ENCODE assay signal across 18 mouse cellular contexts in the genomic region with DNA sequence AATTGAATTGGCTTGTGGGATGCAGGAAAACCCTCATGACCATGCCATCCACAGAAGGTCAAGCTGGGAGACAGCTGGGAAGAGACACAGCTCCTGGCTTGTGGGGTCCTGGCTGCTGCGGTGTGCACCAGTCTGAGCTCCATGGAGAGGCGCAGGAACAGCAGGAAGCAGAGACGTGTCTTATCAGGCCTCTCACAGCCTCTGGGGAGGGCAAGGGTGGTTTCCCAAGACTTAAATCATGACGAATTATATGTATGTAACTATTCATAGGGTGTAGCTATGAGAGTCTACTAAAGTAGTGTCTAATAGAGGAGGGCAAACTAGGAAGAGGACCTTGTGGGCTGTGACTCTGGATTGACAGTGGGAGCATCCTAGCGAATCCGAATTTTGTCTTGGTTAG. TPM values are rescaled to one million over a fixed set of nuclear protein-coding genes. Genes with fewer than 3 reads are reported as not detected.
DNase-seq lines count a peak whose midpoint lies in the region; ATAC-seq and TF ChIP-seq lines count a peak whose summit lies in the region.
"Had no signal": no experiment of that assay in that cellular context is flagged by ENCODE, and none has a peak within 500 bp of the region (broad histone marks: within the 10 kb centered on the region; RNA-seq: fewer than 3 reads in every experiment).

No protein-coding gene starts in this region.

- no peak for TF ChIP-seq CTCF in lung, embryonic 14.5 days (IDR thresholded peaks at IDR 0.05; ENCODE audit: low read depth)
- no peak for TF ChIP-seq CTCF in lung, postnatal 0 days (IDR thresholded peaks at IDR 0.05)

- H3K4me3 ChIP-seq in lung, embryonic 14.5 days (ENCODE audit: low read depth, low read length): no peak overlapping the region
- no peak overlapping the region for H3K4me3 ChIP-seq in lung, postnatal 0 days (ENCODE audit: low read depth, low read length)
- H3K4me3 ChIP-seq: kidney, embryonic 15.5 days; midbrain, embryonic 12.5 days had no signal

- H3K4me2 ChIP-seq in lung, embryonic 14.5 days: peak overlapping the region; percentile 74; the same call in 1 of the 2 replicates
- H3K4me2 ChIP-seq in lung, postnatal 0 days (replicated peaks; ENCODE audit: low read depth, low read length): no peak overlapping the region; the same call in 1 of the 2 replicates
- H3K4me2 ChIP-seq: kidney, embryonic 15.5 days; midbrain, embryonic 12.5 days had no signal

- H3K27me3 ChIP-seq in lung, embryonic 14.5 days (ENCODE audit: insufficient read depth, low read length): no peaks in the 10 kb centered on the region
- no peaks in the 10 kb centered on the region for H3K27me3 ChIP-seq in lung, postnatal 0 days (replicated peaks; ENCODE audit: insufficient read depth, low read length)
- H3K27me3 ChIP-seq: kidney, embryonic 15.5 days; midbrain, embryonic 12.5 days; Patski had no signal

- H3K4me1 ChIP-seq in lung, embryonic 14.5 days (ENCODE audit: insufficient read depth): no peaks in the 10 kb centered on the region; the same call in none of the 2 replicates
- H3K4me1 ChIP-seq in lung, postnatal 0 days (ENCODE audit: insufficient read depth, low read depth, low read length): peaks cover 11% of the 10 kb centered on the region

- H3K9ac ChIP-seq in lung, embryonic 14.5 days: no peak overlapping the region
- H3K9ac ChIP-seq in lung, postnatal 0 days (replicated peaks; ENCODE audit: low read depth): no peak overlapping the region
- H3K9ac ChIP-seq: kidney, embryonic 15.5 days; midbrain, embryonic 12.5 days had no signal

- H3K36me3 ChIP-seq in lung, embryonic 14.5 days (ENCODE audit: insufficient read depth): peaks cover 25% of the 10 kb centered on the region; the same call in 1 of the 2 replicates
- no peaks in the 10 kb centered on the region for H3K36me3 ChIP-seq in lung, postnatal 0 days (ENCODE audit: insufficient read depth, low read length)

- no peak for TF ChIP-seq EP300 in lung, postnatal 0 days (IDR thresholded peaks at IDR 0.05)

- DNase-seq in heart, adult 11 months: peak; percentile 52
- DNase-seq in heart, adult 9 months (ENCODE audit: low spot score in 2 of 2): no peak
- no peak for DNase-seq in lung, embryonic 14.5 days
- DNase-seq in lung, postnatal 0 days (ENCODE audit: low spot score): no peak
- peak; percentile 49 for DNase-seq in liver
- no peak for DNase-seq in adipocyte (ENCODE audit: low spot score)
- DNase-seq: adrenal gland, postnatal 36 days; cerebellum, postnatal 10 days; right cerebral cortex, postnatal 4 days; thymus, adult 2 months had no signal

- no peak overlapping the region for H3K27ac ChIP-seq in lung, embryonic 14.5 days (ENCODE audit: low read depth)
- no peak overlapping the region for H3K27ac ChIP-seq in lung, postnatal 0 days (ENCODE audit: low read length)
- H3K27ac ChIP-seq: kidney, embryonic 15.5 days; midbrain, embryonic 12.5 days had no signal

- WGBS in lung, embryonic 14.5 days: 60% methylated on average over 6 of the region's 6 CpGs
- WGBS in lung, postnatal 0 days: 51% methylated on average over 6 of the region's 6 CpGs

- H3K9me3 ChIP-seq in lung, embryonic 14.5 days (ENCODE audit: low read depth, low read length): no peaks in the 10 kb centered on the region
- no peaks in the 10 kb centered on the region for H3K9me3 ChIP-seq in lung, postnatal 0 days (ENCODE audit: low read length)
- H3K9me3 ChIP-seq: kidney, embryonic 15.5 days; midbrain, embryonic 12.5 days had no signal

- no peak for ATAC-seq in lung, embryonic 14.5 days (ENCODE audit: insufficient read depth)
- ATAC-seq in lung, postnatal 0 days: no peak
- peak; percentile 16 for ATAC-seq in megakaryocyte progenitor cell, adult 5-6 weeks (replicated peaks; ENCODE audit: poor library complexity)
- ATAC-seq in erythroid progenitor cell, adult 5-6 weeks (replicated peaks; ENCODE audit: low FRiP score, poor library complexity, severe bottlenecking): no peak
- ATAC-seq: activated CD4-positive, CD25-positive, alpha-beta regulatory T cell, adult 4 months; forebrain, embryonic 16.5 days; intestine, embryonic 16.5 days; Patski had no signal

RNA-seq across cellular contexts. Expression of a gene that starts 2.6 kb away (rescaled TPM):
- 34.1 and 34.6 TPM in 2 replicates for polyA plus RNA-seq in lung, embryonic 14.5 days (2014; fragmentation: Nextera tagmentation; extraction: Ambion mirVana)
- polyA plus RNA-seq in lung, postnatal 0 days (2015; fragmentation: Nextera tagmentation; extraction: Ambion mirVana): 20.1 and 22.6 TPM in 2 replicates
- total RNA-seq in megakaryocyte progenitor cell, adult 5-6 weeks (2015): 10.0 and 10.4 TPM in 2 replicates
- 12.7 and 13.3 TPM in 2 replicates for total RNA-seq in megakaryocyte progenitor cell, adult 5-6 weeks (2017)
- total RNA-seq in erythroid progenitor cell, adult 5-6 weeks (2015; ENCODE audit: low replicate concordance): 1.1 and 2.9 TPM in 2 replicates
- 1.8 and 2.3 TPM in 2 replicates for total RNA-seq in erythroid progenitor cell, adult 5-6 weeks (2017; ENCODE audit: low replicate concordance)

Comparison
In these comparisons a context has a peak if more than half of its experiments do, and no peak if none do; other contexts are left out.
1. DNase-seq: peak in heart, adult 11 months (single experiment) and liver (single experiment); none in heart, adult 9 months (0 of 2), lung, embryonic 14.5 days (single experiment), lung, postnatal 0 days (single experiment) and adipocyte (single experiment).